Mouse (Mus musculus): Measurements from ENCODE around the gene Farp1. TPM values are rescaled to one million over a fixed set of nuclear protein-coding genes. Genes with fewer than 3 reads are reported as not detected.

Gene Farp1
- total and polyA plus RNA-seq, 2 experiments, result 4.2 to 8.6 TPM

DNA sequence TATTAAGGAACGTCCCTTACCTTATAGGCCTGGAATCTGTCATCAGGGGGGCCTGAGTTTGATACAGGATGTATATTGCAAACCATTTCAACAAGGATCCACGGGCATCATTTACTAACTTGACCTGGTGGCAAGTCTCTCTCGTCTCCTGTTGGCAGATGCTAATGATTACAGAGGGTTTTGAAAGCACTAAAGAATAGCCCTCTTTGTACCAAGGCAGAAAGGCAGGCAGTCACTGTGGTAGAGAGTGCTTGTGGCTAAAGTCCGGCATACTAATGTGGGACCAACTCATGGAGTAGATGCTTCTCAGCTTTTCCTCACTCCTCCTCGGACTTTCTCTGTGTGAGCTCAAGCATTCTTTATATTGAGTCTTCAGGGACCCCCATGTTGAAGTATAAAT is 115.0 kb downstream of the Farp1 start:
- 88% methylated on average over 5 of the region's 5 CpGs for WGBS
- Histone ChIP-seq H3K9ac (ENCODE audit: low read depth, low read length) (no peak overlapping the region), H3K79me2 (ENCODE audit: control insufficient read depth, insufficient read depth, low read length) (peaks cover 3% of the 10 kb centered on the region; the same call in 1 of the 2 replicates), H3K4me1 (ENCODE audit: control insufficient read depth, insufficient read depth, low read length) (peaks cover 27% of the 10 kb centered on the region), H3K4me3 (ENCODE audit: insufficient read depth, low read depth, low read length) (no peak overlapping the region), H3K27me3 (ENCODE audit: control insufficient read depth, insufficient read depth, low read length) (no peaks in the 10 kb centered on the region), H3K36me3 (ENCODE audit: control insufficient read depth, insufficient read depth, low read length) (no peaks in the 10 kb centered on the region), H3K27ac (replicated peaks; ENCODE audit: insufficient read depth, low read depth, low read length) (no peak overlapping the region)
- no peak for DNase-seq (ENCODE audit: extremely low read depth, low read depth, low spot score)
- TF ChIP-seq POLR2A (IDR thresholded peaks at IDR 0.05; ENCODE audit: extremely low read depth, insufficient read depth, low read length) (no peak), CTCF (IDR thresholded peaks at IDR 0.05; ENCODE audit: low read depth, low read length) (no peak)

DNA sequence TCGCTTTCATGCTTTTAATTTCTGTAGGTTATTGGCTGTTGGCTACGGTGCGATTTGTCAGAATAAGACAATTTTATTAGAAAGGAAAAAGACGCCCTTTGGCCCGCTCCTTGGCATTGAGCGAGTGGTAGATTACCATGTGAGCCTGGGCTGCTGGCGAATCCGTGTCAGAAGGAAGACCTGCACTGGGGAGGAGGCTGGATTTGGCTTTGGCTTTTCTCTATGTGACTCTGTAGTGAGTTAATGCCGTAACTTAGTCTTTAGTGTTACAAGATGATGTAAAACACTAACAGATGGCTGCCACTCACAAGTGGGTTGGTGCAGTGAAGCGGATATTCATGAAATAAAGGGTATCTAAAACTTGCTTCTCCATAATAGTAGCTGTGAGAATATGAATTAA is 116.8 kb downstream of the Farp1 start:
- DNase-seq (ENCODE audit: extremely low read depth, low read depth, low spot score), result no peak
- Histone ChIP-seq H3K79me2 (ENCODE audit: control insufficient read depth, insufficient read depth, low read length) (peaks cover 3% of the 10 kb centered on the region; the same call in 1 of the 2 replicates), H3K4me3 (ENCODE audit: insufficient read depth, low read depth, low read length) (no peak overlapping the region), H3K36me3 (ENCODE audit: control insufficient read depth, insufficient read depth, low read length) (no peaks in the 10 kb centered on the region), H3K27ac (replicated peaks; ENCODE audit: insufficient read depth, low read depth, low read length) (no peak overlapping the region), H3K9ac (ENCODE audit: low read depth, low read length) (no peak overlapping the region), H3K4me1 (ENCODE audit: control insufficient read depth, insufficient read depth, low read length) (peaks cover 15% of the 10 kb centered on the region), H3K27me3 (ENCODE audit: control insufficient read depth, insufficient read depth, low read length) (no peaks in the 10 kb centered on the region)
- WGBS, result 92% methylated on average over 10 of the region's 10 CpGs
- TF ChIP-seq CTCF (IDR thresholded peaks at IDR 0.05; ENCODE audit: low read depth, low read length) (no peak), POLR2A (IDR thresholded peaks at IDR 0.05; ENCODE audit: extremely low read depth, insufficient read depth, low read length) (no peak)

DNA sequence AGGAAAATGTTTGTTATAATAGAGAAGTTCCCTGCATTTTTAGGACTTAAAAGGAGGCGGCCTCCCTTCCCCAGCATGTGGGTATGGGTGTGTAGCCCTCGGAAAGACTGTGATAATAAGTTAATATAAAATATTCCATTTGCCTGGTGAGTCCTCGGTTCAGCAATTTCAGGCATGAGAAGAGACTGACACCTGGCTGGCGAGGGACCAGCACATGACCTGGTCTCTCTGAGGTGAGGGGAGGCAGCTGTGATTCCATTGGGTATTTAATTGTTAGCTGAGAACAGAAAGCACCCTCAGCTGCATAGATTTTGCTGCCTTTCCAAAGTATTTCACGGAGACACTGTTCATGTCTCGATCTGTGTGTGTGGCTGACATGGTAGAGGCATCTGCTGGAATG is 117.8 kb downstream of the Farp1 start:
- no peak overlapping the region for H3K4me3 ChIP-seq (ENCODE audit: insufficient read depth, low read depth, low read length)
- TF ChIP-seq POLR2A (IDR thresholded peaks at IDR 0.05; ENCODE audit: extremely low read depth, insufficient read depth, low read length) (no peak), CTCF (IDR thresholded peaks at IDR 0.05; ENCODE audit: low read depth, low read length) (no peak)
- no peak overlapping the region for H3K9ac ChIP-seq (ENCODE audit: low read depth, low read length)
- no peaks in the 10 kb centered on the region for H3K36me3 ChIP-seq (ENCODE audit: control insufficient read depth, insufficient read depth, low read length)
- 78% methylated on average over 6 of the region's 6 CpGs for WGBS
- peaks cover 12% of the 10 kb centered on the region for H3K4me1 ChIP-seq (ENCODE audit: control insufficient read depth, insufficient read depth, low read length)
- no peak overlapping the region for H3K27ac ChIP-seq (replicated peaks; ENCODE audit: insufficient read depth, low read depth, low read length)
- no peak for DNase-seq (ENCODE audit: extremely low read depth, low read depth, low spot score)
- H3K27me3 ChIP-seq (ENCODE audit: control insufficient read depth, insufficient read depth, low read length), result no peaks in the 10 kb centered on the region
- peaks cover 3% of the 10 kb centered on the region; the same call in 1 of the 2 replicates for H3K79me2 ChIP-seq (ENCODE audit: control insufficient read depth, insufficient read depth, low read length)

DNA sequence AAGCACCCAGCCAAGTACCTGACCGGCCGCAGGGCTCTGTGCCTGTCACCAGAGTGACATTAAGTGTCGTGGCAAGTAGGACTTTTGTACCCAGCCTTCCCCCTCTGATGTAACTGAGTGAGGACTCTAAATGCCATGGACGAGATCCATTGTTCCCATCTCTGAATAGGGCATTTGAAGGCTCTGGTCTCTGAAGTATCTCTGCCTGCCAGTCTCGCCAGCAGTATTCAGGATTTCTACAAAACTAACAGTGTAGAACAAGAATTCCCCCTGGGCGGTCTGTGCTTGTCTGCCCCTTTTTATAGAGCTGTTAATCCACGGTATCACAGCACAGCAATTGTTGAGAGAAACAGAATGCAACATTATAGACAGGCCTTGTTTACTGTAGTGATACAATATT is 118.3 kb downstream of the Farp1 start:
- peak; percentile 73 for DNase-seq (ENCODE audit: extremely low read depth, low read depth, low spot score)

DNA sequence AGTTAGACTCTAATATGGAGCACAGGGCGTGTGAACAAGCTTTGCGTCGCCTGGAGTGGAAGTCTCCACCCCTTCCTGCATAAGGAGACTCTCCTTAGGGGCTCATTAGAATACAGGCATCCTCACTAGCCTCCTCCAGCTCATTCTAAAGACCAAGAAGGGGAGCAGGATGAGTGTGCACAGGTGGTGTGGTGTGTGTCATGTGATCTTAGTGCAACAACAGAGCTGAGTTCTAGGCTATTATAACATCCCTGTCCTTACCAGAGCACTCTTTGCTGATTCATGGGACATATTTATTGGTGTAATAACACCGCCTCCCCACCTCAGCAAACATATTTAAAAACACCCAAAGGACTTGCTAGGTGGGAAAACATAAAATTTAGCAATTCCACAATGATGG is 120.2 kb downstream of the Farp1 start:
- no peak for DNase-seq (ENCODE audit: extremely low read depth, low read depth, low spot score)
- H3K27me3 ChIP-seq (ENCODE audit: control insufficient read depth, insufficient read depth, low read length), result no peaks in the 10 kb centered on the region
- 92% methylated on average over 4 of the region's 4 CpGs for WGBS
- peaks cover 7% of the 10 kb centered on the region for H3K4me1 ChIP-seq (ENCODE audit: control insufficient read depth, insufficient read depth, low read length)
- no peak overlapping the region for H3K9ac ChIP-seq (ENCODE audit: low read depth, low read length)
- no peak overlapping the region for H3K4me3 ChIP-seq (ENCODE audit: insufficient read depth, low read depth, low read length)
- peaks cover 6% of the 10 kb centered on the region; the same call in 1 of the 2 replicates for H3K79me2 ChIP-seq (ENCODE audit: control insufficient read depth, insufficient read depth, low read length)
- H3K36me3 ChIP-seq (ENCODE audit: control insufficient read depth, insufficient read depth, low read length), result no peaks in the 10 kb centered on the region
- TF ChIP-seq POLR2A (IDR thresholded peaks at IDR 0.05; ENCODE audit: extremely low read depth, insufficient read depth, low read length), result no peak
- TF ChIP-seq CTCF (IDR thresholded peaks at IDR 0.05; ENCODE audit: low read depth, low read length), result no peak
- H3K27ac ChIP-seq (replicated peaks; ENCODE audit: insufficient read depth, low read depth, low read length), result no peak overlapping the region

More for the DNA sequence above, 118.3 kb downstream of the Farp1 start:
- H3K4me3 ChIP-seq (ENCODE audit: insufficient read depth, low read depth, low read length), result no peak overlapping the region
- no peaks in the 10 kb centered on the region for H3K36me3 ChIP-seq (ENCODE audit: control insufficient read depth, insufficient read depth, low read length)
- TF ChIP-seq CTCF (IDR thresholded peaks at IDR 0.05; ENCODE audit: low read depth, low read length) (no peak), POLR2A (IDR thresholded peaks at IDR 0.05; ENCODE audit: extremely low read depth, insufficient read depth, low read length) (no peak)
- no peaks in the 10 kb centered on the region for H3K27me3 ChIP-seq (ENCODE audit: control insufficient read depth, insufficient read depth, low read length)
- WGBS, result 57% methylated on average over 7 of the region's 7 CpGs
- no peak overlapping the region for H3K27ac ChIP-seq (replicated peaks; ENCODE audit: insufficient read depth, low read depth, low read length)
- peaks cover 8% of the 10 kb centered on the region for H3K4me1 ChIP-seq (ENCODE audit: control insufficient read depth, insufficient read depth, low read length)
- peaks cover 3% of the 10 kb centered on the region; the same call in 1 of the 2 replicates for H3K79me2 ChIP-seq (ENCODE audit: control insufficient read depth, insufficient read depth, low read length)
- no peak overlapping the region for H3K9ac ChIP-seq (ENCODE audit: low read depth, low read length)

DNA sequence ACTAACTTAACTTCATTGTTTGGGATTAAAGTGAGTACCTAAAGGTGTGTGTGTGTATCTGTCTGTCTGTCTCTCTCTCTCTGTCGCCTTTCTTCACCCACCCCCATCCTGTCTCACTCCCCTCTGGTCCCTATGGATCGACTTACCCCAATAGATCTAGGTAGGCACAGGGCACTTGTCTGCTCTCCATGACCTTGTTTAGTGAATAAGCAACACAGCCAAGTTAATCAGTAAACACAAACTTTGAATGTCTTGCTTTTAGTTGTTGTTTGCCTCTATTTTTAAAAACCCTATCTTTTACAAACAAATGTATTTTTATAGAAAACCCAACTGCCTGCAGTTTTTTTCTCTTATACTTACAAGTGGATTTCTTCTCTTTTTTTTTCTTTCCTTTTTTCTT is 123.6 kb downstream of the Farp1 start:
- Histone ChIP-seq H3K36me3 (ENCODE audit: control insufficient read depth, insufficient read depth, low read length) (no peaks in the 10 kb centered on the region), H3K4me3 (ENCODE audit: insufficient read depth, low read depth, low read length) (no peak overlapping the region), H3K79me2 (ENCODE audit: control insufficient read depth, insufficient read depth, low read length) (peaks cover 9% of the 10 kb centered on the region; the same call in 1 of the 2 replicates), H3K4me1 (ENCODE audit: control insufficient read depth, insufficient read depth, low read length) (peaks cover 2% of the 10 kb centered on the region; the same call in 1 of the 2 replicates), H3K9ac (ENCODE audit: low read depth, low read length) (no peak overlapping the region), H3K27ac (replicated peaks; ENCODE audit: insufficient read depth, low read depth, low read length) (0 out of 2 replicates have a peak overlapping the region, but pooled peaks have one; percentile 8), H3K27me3 (ENCODE audit: control insufficient read depth, insufficient read depth, low read length) (no peaks in the 10 kb centered on the region)
- TF ChIP-seq POLR2A (IDR thresholded peaks at IDR 0.05; ENCODE audit: extremely low read depth, insufficient read depth, low read length) (no peak), CTCF (IDR thresholded peaks at IDR 0.05; ENCODE audit: low read depth, low read length) (no peak)
- WGBS, result 26% methylated on average over 2 of the region's 2 CpGs
- DNase-seq (ENCODE audit: extremely low read depth, low read depth, low spot score), result peak; percentile 85
